Mouse (Mus musculus) kidney, postnatal 0 days (tissue): ENCODE results near the gene Chkb. TPM values are rescaled to one million over a fixed set of nuclear protein-coding genes. Genes with fewer than 3 reads are reported as not detected.

ENCODE experiments used
- ATAC-seq: fragments of 200-750 bp; cut with Nextera tagmentation; replicated peaks from 2 replicates; pipeline ENCODE4 v1.8.0; 2017; ENCODE audit warnings: low read depth, moderate number of reproducible peaks, moderate TSS enrichment, moderate library complexity; ENCODE audit not compliant: low FRiP score
- DNase-seq: peaks from one replicate; pipeline ENCODE4 v3.0.0-alpha.2; 2016; ENCODE audit warnings: low spot score
- H3K27ac ChIP-seq: fragments of 300-500 bp; sonication (generic); 2 replicates; pipeline ENCODE4 v1.5.1; 2014; ENCODE audit warnings: mild to moderate bottlenecking
- H3K27me3 ChIP-seq: fragments of 300-500 bp; sonication (generic); 2 replicates; pipeline ENCODE4 v1.6.1; 2014; ENCODE audit warnings: low read length, mixed read lengths; ENCODE audit not compliant: insufficient read depth
- H3K36me3 ChIP-seq: fragments of 300-500 bp; sonication (generic); 2 replicates; pipeline ENCODE4 v1.6.1; 2014; ENCODE audit warnings: low read length, mixed read lengths; ENCODE audit not compliant: insufficient read depth
- H3K4me1 ChIP-seq: fragments of 300-500 bp; sonication (generic); replicated peaks from 2 replicates; pipeline ENCODE4 v1.6.1; 2014; ENCODE audit warnings: antibody characterized with exemption, low read length, mixed read lengths; ENCODE audit not compliant: insufficient read depth
- H3K4me2 ChIP-seq: fragments of 300-500 bp; sonication (generic); 2 replicates; pipeline ENCODE4 v1.6.1; 2014; ENCODE audit warnings: mild to moderate bottlenecking, low read length, moderate library complexity, mixed read lengths
- H3K4me3 ChIP-seq: fragments of 300-500 bp; sonication (generic); replicated peaks from 2 replicates; pipeline ENCODE4 v1.5.1; 2014; ENCODE audit warnings: low read depth, low read length
- H3K9ac ChIP-seq: fragments of 300-500 bp; sonication (generic); 2 replicates; pipeline ENCODE4 v1.6.1; 2014; ENCODE audit warnings: low read depth, low read length
- H3K9me3 ChIP-seq: fragments of 300-500 bp; sonication (generic); replicated peaks from 2 replicates; pipeline ENCODE4 v1.6.1; 2016; ENCODE audit warnings: low read length, inconsistent platforms, mixed read lengths
- CTCF ChIP-seq: IDR thresholded peaks from 2 replicates; pipeline ENCODE4 v1.5.1; 2016; ENCODE audit warnings: antibody characterized with exemption, low read depth, mild to moderate bottlenecking, moderate library complexity
- WGBS: fragments of 180-500 bp; shearing (Covaris S2); extraction: QIAGEN DNeasy Blood & Tissue Kit; methylation state at CpG from one replicate; pipeline ENCODE4 v1.1.7; 2014; 5-methylcytosine and 5-hydroxymethylcytosine counted together
- polyA plus RNA-seq: library from polyadenylated mRNA; unstranded; fragments of >200 nt; fragmentation: Nextera tagmentation; extraction: Ambion mirVana; gene quantifications from 2 replicates; pipeline ENCODE4 v1.2.1, GENCODE M21; 2015

Chkb gene
- 64.5 and 65.1 TPM in 2 replicates for polyA plus RNA-seq

DNA sequence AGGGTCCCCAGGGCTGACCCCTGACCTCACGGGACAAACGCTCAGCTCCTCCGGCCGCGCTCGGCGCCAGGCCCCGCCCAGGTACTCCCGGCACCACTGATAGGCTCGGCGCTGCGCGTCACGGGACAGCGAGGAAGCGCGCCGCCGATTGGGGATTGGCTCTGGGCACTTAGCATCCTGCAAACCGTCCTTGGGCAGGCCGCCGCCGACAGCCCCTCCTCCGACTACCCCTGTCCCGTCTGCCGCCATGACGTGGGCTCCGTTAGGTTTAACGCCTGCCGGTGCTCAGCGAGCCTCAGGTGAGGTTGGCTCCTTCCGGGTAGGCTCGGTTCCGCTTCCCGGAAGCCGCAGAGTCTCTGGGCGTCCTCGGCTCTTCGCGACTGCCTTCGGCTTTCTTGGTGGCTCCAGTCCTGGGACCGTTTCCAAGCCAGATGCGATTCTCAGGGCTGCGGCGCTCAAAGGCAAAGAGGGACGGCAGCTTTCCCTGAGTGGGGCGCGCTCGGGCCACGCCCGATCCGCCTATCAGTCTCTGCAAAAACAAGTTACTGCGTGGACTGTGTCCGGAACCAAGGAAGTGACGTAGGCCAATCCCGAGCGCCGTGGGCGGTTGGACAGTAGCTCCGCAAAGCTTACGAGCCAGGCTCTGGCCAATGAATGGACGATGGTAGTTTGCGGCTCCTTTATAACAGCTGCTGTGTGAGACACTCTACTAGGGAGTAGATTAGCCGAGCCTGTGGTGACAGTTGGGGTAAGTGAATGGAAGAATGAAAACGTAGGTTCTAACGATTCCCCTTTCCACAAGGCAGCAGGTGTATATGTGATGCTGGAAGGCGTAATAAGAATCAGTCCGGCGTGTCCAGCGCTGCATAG lies at the start of gene Chkb, which contains the start of the genes C730034F03Rik and Gm44502:
Gene Chkb, minus strand, starts transcription at position 557 of the 870 bp plus-strand sequence.
Gene C730034F03Rik, plus strand, starts transcription at position 238 of the 870 bp plus-strand sequence.
Gene Gm44502, minus strand, starts transcription at position 345 of the 870 bp plus-strand sequence.
- WGBS = under 1% methylated on average over 70 of the region's 70 CpGs
- peak; percentile 91 for ATAC-seq
- DNase-seq = peak; percentile 96

DNA sequence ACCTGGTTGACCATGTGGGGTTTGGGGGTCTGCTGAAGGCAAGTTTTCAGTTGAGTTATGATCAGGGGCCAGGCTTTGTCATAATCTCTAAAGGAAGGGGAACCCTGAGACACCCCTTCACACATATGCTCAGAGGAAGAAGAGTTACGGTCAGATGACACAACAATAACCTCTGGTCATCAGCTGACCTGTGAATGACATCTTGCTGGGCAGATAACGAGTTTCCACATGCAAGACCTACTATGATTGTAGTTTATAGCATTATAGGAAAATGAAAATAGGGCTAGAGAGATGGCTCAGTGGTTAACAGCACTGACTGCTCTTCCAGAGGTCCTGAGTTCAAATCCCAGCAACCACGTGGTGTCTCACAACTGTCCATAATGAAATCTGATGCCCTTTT lies 48.9 kb upstream of the Chkb start:
- WGBS = 81% methylated on average over 3 of the region's 3 CpGs

More for the DNA sequence above, at the start of gene Chkb, which contains the start of the genes C730034F03Rik and Gm44502:
- H3K36me3 ChIP-seq = peaks cover 9% of the 10 kb centered on the region; the same call in 1 of the 2 replicates
- TF ChIP-seq CTCF = no peak
- peaks cover 18% of the 10 kb centered on the region; the same call in 1 of the 2 replicates for H3K4me1 ChIP-seq
- no peaks in the 10 kb centered on the region for H3K9me3 ChIP-seq
- H3K4me3 ChIP-seq = peak within 1 kb of the TSS; percentile 68
- H3K9ac ChIP-seq = peak within 1 kb of the TSS; percentile 75
- peak within 1 kb of the TSS; percentile 96 for H3K27ac ChIP-seq
- peak within 1 kb of the TSS; percentile 73 for H3K4me2 ChIP-seq
- no peaks in the 10 kb centered on the region for H3K27me3 ChIP-seq

DNA sequence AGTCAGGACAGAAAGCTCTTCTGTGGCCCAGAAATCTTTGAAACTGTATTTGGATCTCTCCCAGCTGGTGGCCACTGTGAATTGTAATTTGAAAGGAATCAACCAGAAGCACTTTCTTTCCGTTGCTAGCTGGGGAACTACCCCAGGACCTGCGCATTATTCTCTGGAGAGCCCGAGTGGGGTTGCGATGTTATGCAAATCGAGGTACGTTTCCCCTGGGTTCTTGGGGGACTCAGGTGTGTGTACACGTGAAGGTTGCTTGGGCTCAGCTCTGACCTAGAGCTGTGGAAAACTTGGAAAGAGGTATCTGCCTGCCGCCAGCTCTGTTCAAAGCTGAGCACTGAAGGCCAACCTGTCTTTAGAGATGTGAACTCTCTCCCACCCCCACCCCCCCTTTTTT lies 48.1 kb upstream of the Chkb start:
- Histone ChIP-seq H3K9ac (no peak overlapping the region), H3K36me3 (no peaks in the 10 kb centered on the region), H3K4me1 (no peaks in the 10 kb centered on the region), H3K9me3 (no peaks in the 10 kb centered on the region), H3K4me2 (0 out of 2 replicates have a peak overlapping the region, but pooled peaks have one; percentile 7), H3K27me3 (no peaks in the 10 kb centered on the region), H3K4me3 (no peak overlapping the region), H3K27ac (peak overlapping the region; percentile 75; the same call in 1 of the 2 replicates)
- WGBS = 52% methylated on average over 8 of the region's 8 CpGs
- DNase-seq = no peak
- no peak for ATAC-seq
- no peak for TF ChIP-seq CTCF

More for the DNA sequence above, 48.9 kb upstream of the Chkb start:
- Histone ChIP-seq H3K4me3 (no peak overlapping the region), H3K27ac (no peak overlapping the region), H3K4me1 (no peaks in the 10 kb centered on the region), H3K27me3 (no peaks in the 10 kb centered on the region), H3K9me3 (no peaks in the 10 kb centered on the region), H3K36me3 (no peaks in the 10 kb centered on the region), H3K9ac (no peak overlapping the region), H3K4me2 (no peak overlapping the region)
- DNase-seq (no peak), ATAC-seq (no peak)
- TF ChIP-seq CTCF = no peak

DNA sequence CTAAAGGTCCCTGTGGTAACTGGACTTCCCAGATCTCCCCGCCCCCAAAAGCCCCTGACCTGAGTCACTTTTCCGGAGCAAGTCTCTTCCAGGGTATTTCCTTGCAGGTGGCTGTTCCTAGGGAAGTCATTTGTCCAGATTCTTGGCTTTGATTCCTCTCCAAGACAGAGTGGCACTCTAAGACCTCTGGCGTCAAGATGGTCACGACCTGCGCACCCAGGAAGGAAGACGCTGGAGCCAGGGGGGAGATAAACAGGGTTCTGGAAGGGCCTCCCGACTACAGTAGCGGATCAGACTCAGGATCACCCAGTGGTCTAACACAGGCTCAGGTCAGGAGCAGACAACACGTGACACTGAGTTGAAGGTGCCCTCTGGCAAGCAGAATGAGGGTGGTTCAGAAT lies 47.4 kb upstream of the Chkb start, which contains the start of gene Arsa:
Gene Arsa, minus strand, starts transcription at position 335 of the 401 bp plus-strand sequence.
- Histone ChIP-seq H3K36me3 (no peaks in the 10 kb centered on the region), H3K4me1 (no peaks in the 10 kb centered on the region), H3K9me3 (no peaks in the 10 kb centered on the region), H3K4me2 (peak within 1 kb of the TSS; percentile 73), H3K9ac (peak within 1 kb of the TSS; percentile 64), H3K27me3 (no peaks in the 10 kb centered on the region), H3K27ac (peak within 1 kb of the TSS; percentile 75), H3K4me3 (peak within 1 kb of the TSS; percentile 49)
- DNase-seq (peak; percentile 29), ATAC-seq (no peak)
- no peak for TF ChIP-seq CTCF
- 25% methylated on average over 9 of the region's 9 CpGs for WGBS

DNA sequence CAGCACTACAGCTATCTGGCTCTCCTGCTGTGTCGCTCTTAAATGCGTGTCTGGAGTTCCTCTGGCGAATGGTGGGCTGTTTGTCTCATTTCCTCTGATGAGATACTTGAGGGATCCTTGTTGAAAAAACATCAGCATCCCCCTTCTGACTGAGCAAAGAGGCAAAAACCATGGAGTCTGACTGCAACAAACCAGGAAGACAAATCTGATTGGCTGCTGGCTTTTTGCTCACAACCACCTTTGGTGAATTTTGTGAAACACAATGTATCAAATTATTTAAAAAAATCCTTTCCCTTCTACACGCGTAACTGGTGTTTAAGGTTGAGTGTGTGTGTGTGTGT lies 46.7 kb upstream of the Chkb start:
- TF ChIP-seq CTCF = no peak
- no peaks in the 10 kb centered on the region for H3K27me3 ChIP-seq
- H3K4me2 ChIP-seq = peak overlapping the region; percentile 73
- no peak for ATAC-seq
- H3K4me3 ChIP-seq = peak overlapping the region; percentile 49
- peak overlapping the region; percentile 75 for H3K27ac ChIP-seq
- 4% methylated on average over 5 of the region's 5 CpGs for WGBS
- no peaks in the 10 kb centered on the region for H3K4me1 ChIP-seq
- no peak for DNase-seq
- H3K9ac ChIP-seq = peak overlapping the region; percentile 64
- no peaks in the 10 kb centered on the region for H3K9me3 ChIP-seq
- H3K36me3 ChIP-seq = no peaks in the 10 kb centered on the region

DNA sequence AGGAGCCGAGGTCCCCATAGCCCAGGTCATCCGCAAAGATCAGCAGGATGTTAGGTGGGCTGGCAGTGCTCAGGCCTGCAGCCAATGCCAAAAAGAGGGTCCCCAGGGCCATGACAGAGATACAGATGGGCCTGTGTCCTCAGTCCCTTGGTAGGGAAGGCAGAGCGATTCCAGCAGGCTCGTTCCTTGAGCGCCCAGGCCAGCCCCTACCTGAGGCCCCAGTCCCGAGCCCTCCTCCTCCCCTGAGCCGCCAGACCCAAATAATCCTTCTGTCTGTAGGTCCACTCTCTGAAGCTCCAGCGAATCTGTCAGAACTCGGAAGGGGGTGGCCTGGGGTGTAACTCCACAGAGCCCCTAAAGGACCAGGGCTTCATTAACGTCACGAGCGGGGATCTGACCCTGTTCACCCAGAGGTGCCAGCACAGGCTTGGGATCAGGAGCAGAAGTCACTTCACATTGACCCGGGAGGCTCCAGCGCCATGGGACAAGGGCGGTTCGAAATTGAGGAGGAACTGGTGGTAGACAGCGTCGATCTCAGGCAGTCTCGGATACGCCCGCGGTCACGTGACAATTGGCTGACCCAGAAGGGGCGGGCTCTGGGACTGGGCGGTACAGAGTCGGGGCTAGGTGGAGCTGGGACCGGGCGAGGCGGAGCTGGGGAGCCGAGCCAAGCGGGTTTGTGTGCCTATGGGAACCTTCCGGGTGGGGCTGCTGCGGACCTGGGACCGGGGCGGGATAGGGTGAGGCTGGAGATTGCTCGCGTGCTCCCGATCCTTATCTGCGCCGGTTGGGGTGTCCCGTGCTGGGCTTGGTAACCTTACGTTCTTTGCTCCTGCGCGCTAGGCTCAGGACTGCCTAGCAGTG lies 46.1 kb upstream of the Chkb start:
- H3K4me1 ChIP-seq = no peaks in the 10 kb centered on the region
- H3K9me3 ChIP-seq = no peaks in the 10 kb centered on the region
- ATAC-seq = peak; percentile 96
- WGBS = 9% methylated on average over 44 of the region's 44 CpGs
- H3K4me3 ChIP-seq = peak overlapping the region; percentile 49
- TF ChIP-seq CTCF = no peak
- no peaks in the 10 kb centered on the region for H3K36me3 ChIP-seq
- peak overlapping the region; percentile 73 for H3K4me2 ChIP-seq
- H3K27me3 ChIP-seq = no peaks in the 10 kb centered on the region
- peak overlapping the region; percentile 75 for H3K27ac ChIP-seq
- peak overlapping the region; percentile 64 for H3K9ac ChIP-seq
- DNase-seq = peak; percentile 94
